Mouse (Mus musculus): Measurements from ENCODE around the gene Gpc6. TPM values are rescaled to one million over a fixed set of nuclear protein-coding genes. Genes with fewer than 3 reads are reported as not detected.
A peak's percentile ranks its signal among the peaks of the same experiment; 100 is the strongest.

Gene Gpc6
- polyA plus RNA-seq, 1 experiment from 2014 or later: 14.5 TPM

DNA sequence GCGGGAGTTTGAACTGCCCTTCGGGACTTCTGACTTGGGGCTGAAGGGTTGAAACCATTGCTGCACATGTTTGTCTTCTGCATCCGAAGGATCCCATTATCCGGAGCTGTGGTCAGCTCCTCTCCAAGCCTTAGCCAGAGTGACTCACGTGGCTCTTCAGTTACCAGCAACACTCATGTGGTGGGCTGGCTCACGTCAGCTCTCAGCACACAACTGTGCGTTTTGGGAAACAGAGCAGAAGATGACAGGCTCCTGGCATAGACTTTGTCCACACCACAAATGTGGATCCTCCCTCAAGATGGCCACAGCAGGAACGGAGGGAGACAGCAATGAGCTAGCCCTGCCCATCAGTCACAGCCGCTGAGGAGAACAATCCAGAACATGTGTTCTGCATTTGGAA lies 979.2 kb downstream of the Gpc6 start:
- Histone ChIP-seq H3K4me3 (ENCODE audit: control insufficient read depth in 1 of 2, insufficient read depth in 1 of 2, low read depth in 1 of 2, low read length in 2 of 2) (no peak overlapping the region), H3K36me3 (ENCODE audit: control insufficient read depth, insufficient read depth, low read length) (no peaks in the 10 kb centered on the region), H3K9me3 (ENCODE audit: control insufficient read depth, low read length) (no peaks in the 10 kb centered on the region), H3K27ac (replicated peaks in 1 of 2; ENCODE audit: control insufficient read depth in 1 of 2, insufficient read depth in 1 of 2, low read depth in 2 of 2, low read length in 2 of 2) (no peak overlapping the region), H3K9ac (ENCODE audit: low read length) (no peak overlapping the region), H3K4me1 (ENCODE audit: control insufficient read depth in 2 of 2, insufficient read depth in 2 of 2, low read length in 2 of 2) (peaks cover 0 to 8% of the 10 kb centered on the region in 2 experiments; a peak in 2 of 4 replicates), H3K4me2 (ENCODE audit: low read length) (no peak overlapping the region), H3K27me3 (ENCODE audit: control insufficient read depth, insufficient read depth, low read length) (peaks cover 7% of the 10 kb centered on the region; the same call in 1 of the 2 replicates)
- no peak for ATAC-seq (ENCODE audit: insufficient number of reproducible peaks, insufficient read depth, low FRiP score, low read depth)
- 61% methylated on average over 9 of the region's 9 CpGs for WGBS

GRCm38 (mm10) chr14:117905701-117906100 lies 980.6 kb downstream of the Gpc6 start:
- no peaks in the 10 kb centered on the region for H3K9me3 ChIP-seq (ENCODE audit: control insufficient read depth, low read length)
- WGBS: 66% methylated on average over 10 of the region's 10 CpGs
- no peak overlapping the region for H3K27ac ChIP-seq (replicated peaks in 1 of 2; ENCODE audit: control insufficient read depth in 1 of 2, insufficient read depth in 1 of 2, low read depth in 2 of 2, low read length in 2 of 2)
- H3K27me3 ChIP-seq (ENCODE audit: control insufficient read depth, insufficient read depth, low read length): peaks cover 7% of the 10 kb centered on the region; the same call in 1 of the 2 replicates
- H3K36me3 ChIP-seq (ENCODE audit: control insufficient read depth, insufficient read depth, low read length): no peaks in the 10 kb centered on the region
- no peak for ATAC-seq (ENCODE audit: insufficient number of reproducible peaks, insufficient read depth, low FRiP score, low read depth)
- H3K9ac ChIP-seq (ENCODE audit: low read length): no peak overlapping the region
- no peak overlapping the region for H3K4me2 ChIP-seq (ENCODE audit: low read length)
- H3K4me3 ChIP-seq (ENCODE audit: control insufficient read depth in 1 of 2, insufficient read depth in 1 of 2, low read depth in 1 of 2, low read length in 2 of 2): no peak overlapping the region
- peaks cover 0 to 10% of the 10 kb centered on the region in 2 experiments; a peak in 2 of 4 replicates for H3K4me1 ChIP-seq (ENCODE audit: control insufficient read depth in 2 of 2, insufficient read depth in 2 of 2, low read length in 2 of 2)

DNA sequence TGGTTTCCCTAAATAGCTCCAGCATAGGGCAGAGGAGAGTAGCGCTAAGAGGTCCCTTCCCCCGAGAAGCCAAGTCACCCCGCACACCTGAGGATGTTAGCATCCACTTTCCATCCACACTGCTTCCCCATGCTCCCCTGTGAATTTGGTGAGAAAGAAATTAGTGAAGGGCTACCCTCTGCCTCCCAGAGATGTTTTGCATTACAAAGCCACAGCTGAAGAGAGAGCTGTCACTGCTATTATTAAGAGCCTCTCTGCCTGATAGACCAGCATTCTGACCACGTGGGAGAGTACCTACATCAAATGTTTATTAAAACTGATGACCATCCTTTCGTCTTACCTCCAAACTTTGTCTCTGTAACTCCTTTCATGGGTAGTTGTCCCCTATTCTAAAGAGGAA lies 981.2 kb downstream of the Gpc6 start:
- no peak overlapping the region for H3K4me3 ChIP-seq (ENCODE audit: control insufficient read depth in 1 of 2, insufficient read depth in 1 of 2, low read depth in 1 of 2, low read length in 2 of 2)
- no peak overlapping the region for H3K4me2 ChIP-seq (ENCODE audit: low read length)
- WGBS: 54% methylated on average over 5 of the region's 5 CpGs
- H3K27me3 ChIP-seq (ENCODE audit: control insufficient read depth, insufficient read depth, low read length): peaks cover 7% of the 10 kb centered on the region; the same call in 1 of the 2 replicates
- ATAC-seq (ENCODE audit: insufficient number of reproducible peaks, insufficient read depth, low FRiP score, low read depth): no peak
- peaks cover 0 to 10% of the 10 kb centered on the region in 2 experiments; a peak in 2 of 4 replicates for H3K4me1 ChIP-seq (ENCODE audit: control insufficient read depth in 2 of 2, insufficient read depth in 2 of 2, low read length in 2 of 2)
- H3K36me3 ChIP-seq (ENCODE audit: control insufficient read depth, insufficient read depth, low read length): no peaks in the 10 kb centered on the region
- no peak overlapping the region for H3K27ac ChIP-seq (replicated peaks in 1 of 2; ENCODE audit: control insufficient read depth in 1 of 2, insufficient read depth in 1 of 2, low read depth in 2 of 2, low read length in 2 of 2)
- no peaks in the 10 kb centered on the region for H3K9me3 ChIP-seq (ENCODE audit: control insufficient read depth, low read length)
- H3K9ac ChIP-seq (ENCODE audit: low read length): no peak overlapping the region

GRCm38 (mm10) chr14:117908231-117908920 lies 983.3 kb downstream of the Gpc6 start:
- 71% methylated on average over 8 of the region's 8 CpGs for WGBS
- H3K9me3 ChIP-seq (ENCODE audit: control insufficient read depth, low read length): no peaks in the 10 kb centered on the region
- no peak for ATAC-seq (ENCODE audit: insufficient number of reproducible peaks, insufficient read depth, low FRiP score, low read depth)
- peaks cover 0 to 8% of the 10 kb centered on the region in 2 experiments; a peak in 2 of 4 replicates for H3K4me1 ChIP-seq (ENCODE audit: control insufficient read depth in 2 of 2, insufficient read depth in 2 of 2, low read length in 2 of 2)
- H3K9ac ChIP-seq (ENCODE audit: low read length): no peak overlapping the region
- no peak overlapping the region for H3K4me2 ChIP-seq (ENCODE audit: low read length)
- H3K27me3 ChIP-seq (ENCODE audit: control insufficient read depth, insufficient read depth, low read length): peaks cover 9% of the 10 kb centered on the region; the same call in 1 of the 2 replicates
- peak overlapping the region; percentile 11 to 41; a peak in 1 of 4 replicates for H3K27ac ChIP-seq (replicated peaks in 1 of 2; ENCODE audit: control insufficient read depth in 1 of 2, insufficient read depth in 1 of 2, low read depth in 2 of 2, low read length in 2 of 2)
- no peak overlapping the region for H3K4me3 ChIP-seq (ENCODE audit: control insufficient read depth in 1 of 2, insufficient read depth in 1 of 2, low read depth in 1 of 2, low read length in 2 of 2)
- H3K36me3 ChIP-seq (ENCODE audit: control insufficient read depth, insufficient read depth, low read length): no peaks in the 10 kb centered on the region

- ATAC-seq (ENCODE audit: insufficient number of reproducible peaks, insufficient read depth, low FRiP score, low read depth): no peak
- no peak overlapping the region for H3K4me3 ChIP-seq (ENCODE audit: control insufficient read depth in 1 of 2, insufficient read depth in 1 of 2, low read depth in 1 of 2, low read length in 2 of 2)
- no peak overlapping the region for H3K9ac ChIP-seq (ENCODE audit: low read length)
- peaks cover 9% of the 10 kb centered on the region; the same call in 1 of the 2 replicates for H3K27me3 ChIP-seq (ENCODE audit: control insufficient read depth, insufficient read depth, low read length)
- peaks cover 0 to 5% of the 10 kb centered on the region in 2 experiments; a peak in 2 of 4 replicates for H3K4me1 ChIP-seq (ENCODE audit: control insufficient read depth in 2 of 2, insufficient read depth in 2 of 2, low read length in 2 of 2)
- H3K9me3 ChIP-seq (ENCODE audit: control insufficient read depth, low read length): no peaks in the 10 kb centered on the region
- peak overlapping the region in 1 of 2 experiments; percentile 10; a peak in 1 of 4 replicates for H3K27ac ChIP-seq (replicated peaks in 1 of 2; ENCODE audit: control insufficient read depth in 1 of 2, insufficient read depth in 1 of 2, low read depth in 2 of 2, low read length in 2 of 2)
- 65% methylated on average over 4 of the region's 4 CpGs for WGBS
- H3K4me2 ChIP-seq (ENCODE audit: low read length): no peak overlapping the region
- H3K36me3 ChIP-seq (ENCODE audit: control insufficient read depth, insufficient read depth, low read length): no peaks in the 10 kb centered on the region
These were observed 983.9 kb downstream of the Gpc6 start for GRCm38 (mm10) chr14:117909046-117909445.

GRCm38 (mm10) chr14:117910323-117910722 lies 985.2 kb downstream of the Gpc6 start:
- Histone ChIP-seq H3K4me3 (ENCODE audit: control insufficient read depth in 1 of 2, insufficient read depth in 1 of 2, low read depth in 1 of 2, low read length in 2 of 2) (no peak overlapping the region), H3K9ac (ENCODE audit: low read length) (no peak overlapping the region), H3K36me3 (ENCODE audit: control insufficient read depth, insufficient read depth, low read length) (no peaks in the 10 kb centered on the region), H3K27ac (replicated peaks in 1 of 2; ENCODE audit: control insufficient read depth in 1 of 2, insufficient read depth in 1 of 2, low read depth in 2 of 2, low read length in 2 of 2) (no peak overlapping the region), H3K4me2 (ENCODE audit: low read length) (no peak overlapping the region), H3K9me3 (ENCODE audit: control insufficient read depth, low read length) (no peaks in the 10 kb centered on the region), H3K27me3 (ENCODE audit: control insufficient read depth, insufficient read depth, low read length) (peaks cover 9% of the 10 kb centered on the region; the same call in 1 of the 2 replicates), H3K4me1 (ENCODE audit: control insufficient read depth in 2 of 2, insufficient read depth in 2 of 2, low read length in 2 of 2) (peaks cover 0 to 2% of the 10 kb centered on the region in 2 experiments; a peak in 2 of 4 replicates)
- WGBS: 21% methylated on average over 7 of the region's 7 CpGs
- no peak for ATAC-seq (ENCODE audit: insufficient number of reproducible peaks, insufficient read depth, low FRiP score, low read depth)

- no peak for ATAC-seq (ENCODE audit: insufficient number of reproducible peaks, insufficient read depth, low FRiP score, low read depth)
- H3K36me3 ChIP-seq (ENCODE audit: control insufficient read depth, insufficient read depth, low read length): no peaks in the 10 kb centered on the region
- no peaks in the 10 kb centered on the region for H3K9me3 ChIP-seq (ENCODE audit: control insufficient read depth, low read length)
- no peak overlapping the region for H3K4me3 ChIP-seq (ENCODE audit: control insufficient read depth in 1 of 2, insufficient read depth in 1 of 2, low read depth in 1 of 2, low read length in 2 of 2)
- no peak overlapping the region for H3K27ac ChIP-seq (replicated peaks in 1 of 2; ENCODE audit: control insufficient read depth in 1 of 2, insufficient read depth in 1 of 2, low read depth in 2 of 2, low read length in 2 of 2)
- no peak overlapping the region for H3K4me2 ChIP-seq (ENCODE audit: low read length)
- WGBS: 79% methylated on average over 10 of the region's 10 CpGs
- H3K27me3 ChIP-seq (ENCODE audit: control insufficient read depth, insufficient read depth, low read length): peaks cover 9% of the 10 kb centered on the region; the same call in 1 of the 2 replicates
- no peak overlapping the region for H3K9ac ChIP-seq (ENCODE audit: low read length)
- peaks cover 0 to 2% of the 10 kb centered on the region in 2 experiments; a peak in 2 of 4 replicates for H3K4me1 ChIP-seq (ENCODE audit: control insufficient read depth in 2 of 2, insufficient read depth in 2 of 2, low read length in 2 of 2)
These were observed 987.6 kb downstream of the Gpc6 start for GRCm38 (mm10) chr14:117912624-117913270.

Measured in heart, embryonic 14.5 days (tissue).